Mouse (Mus musculus): ENCODE results near the gene Aff4. TPM values are rescaled to one million over a fixed set of nuclear protein-coding genes. Genes with fewer than 3 reads are reported as not detected.
"Not testable (repeated sequence)": the region's sequence is repeated elsewhere in the genome, so short reads cannot be mapped to it uniquely, and the experiment has no call there.

Gene Aff4
- polyA plus RNA-seq, 1 experiment from 2014 or later: 30.5 TPM

DNA sequence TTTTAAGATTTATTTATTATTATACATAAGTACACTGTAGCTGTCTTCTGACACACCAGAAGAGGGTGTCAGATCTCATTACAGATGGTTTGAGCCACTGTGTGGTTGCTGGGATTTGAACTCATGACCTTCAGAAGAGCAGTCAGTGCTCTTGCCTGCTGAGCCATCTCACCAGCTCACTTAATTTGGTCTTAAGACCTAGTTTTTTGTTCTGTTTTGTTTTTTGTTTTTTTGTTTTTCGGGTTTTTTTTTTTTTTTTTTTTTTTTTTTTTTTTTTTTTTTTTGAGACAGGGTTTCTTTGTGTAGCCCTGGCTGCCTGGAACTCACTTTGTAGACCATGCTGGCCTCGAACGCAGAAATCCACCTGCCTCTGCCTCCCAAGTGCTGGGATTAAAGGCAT is 32.1 kb upstream of the Aff4 start:
- not testable (repeated sequence) for H3K4me1 ChIP-seq; H3K36me3 ChIP-seq; H3K27ac ChIP-seq; DNase-seq (ENCODE audit: low spot score); H3K9me3 ChIP-seq; H3K4me3 ChIP-seq; H3K27me3 ChIP-seq (ENCODE audit: insufficient read depth, poor library complexity, severe bottlenecking)
- 72% methylated on average over 3 of the region's 3 CpGs for WGBS

- DNase-seq (ENCODE audit: low spot score); H3K4me3 ChIP-seq; H3K4me1 ChIP-seq; H3K36me3 ChIP-seq; H3K9me3 ChIP-seq; H3K27me3 ChIP-seq (ENCODE audit: insufficient read depth, poor library complexity, severe bottlenecking); H3K27ac ChIP-seq: not testable (repeated sequence)
- WGBS: 87% methylated on average over 13 of the region's 13 CpGs
Measured at GRCm38 (mm10) chr11:53319867-53320266, 30.8 kb upstream of the Aff4 start.

DNA sequence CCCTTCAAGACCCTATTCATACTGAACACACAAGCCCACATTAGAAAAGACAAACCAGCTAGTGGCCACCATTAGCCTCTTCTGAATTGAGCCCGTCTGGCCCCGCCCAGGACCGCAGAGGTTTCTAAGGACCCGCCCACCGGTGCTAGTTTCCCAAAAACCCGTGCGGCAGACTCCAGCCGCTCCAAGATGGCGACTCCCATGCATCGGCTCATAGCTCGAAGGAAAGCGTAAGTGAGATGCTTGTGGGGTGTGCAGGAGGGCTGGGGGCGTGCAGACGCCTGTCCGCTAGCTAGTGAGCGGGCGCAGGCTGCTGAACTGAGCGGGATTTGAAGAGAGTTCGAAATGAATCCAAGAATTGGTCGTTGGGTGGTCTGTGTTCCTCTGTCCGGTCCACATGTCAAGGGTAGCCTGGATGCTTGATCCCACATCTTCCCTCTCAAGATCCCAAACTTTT is 26.1 kb upstream of the Aff4 start, which contains the start of gene Zcchc10:
Gene Zcchc10 (plus strand): TSS at position 168 of the 457 bp plus-strand sequence.
- Histone ChIP-seq H3K27me3 (ENCODE audit: insufficient read depth, poor library complexity, severe bottlenecking) (no peaks in the 10 kb centered on the region), H3K4me3 (peak within 1 kb of the TSS; percentile 94), H3K27ac (peak within 1 kb of the TSS; percentile 93), H3K4me1 (peaks cover 7% of the 10 kb centered on the region), H3K36me3 (peaks cover 26% of the 10 kb centered on the region), H3K9me3 (no peaks in the 10 kb centered on the region)
- peak; percentile 96 for DNase-seq (ENCODE audit: low spot score)
- WGBS: under 1% methylated on average over 21 of the region's 21 CpGs

- WGBS: 60% methylated on average over 7 of the region's 7 CpGs
- Histone ChIP-seq H3K9me3 (no peaks in the 10 kb centered on the region), H3K4me3 (no peak overlapping the region), H3K27ac (no peak overlapping the region), H3K4me1 (peaks cover 5% of the 10 kb centered on the region), H3K27me3 (ENCODE audit: insufficient read depth, poor library complexity, severe bottlenecking) (no peaks in the 10 kb centered on the region), H3K36me3 (peaks cover 67% of the 10 kb centered on the region)
- DNase-seq (ENCODE audit: low spot score): no peak
Measured at GRCm38 (mm10) chr11:53330325-53330724, 20.3 kb upstream of the Aff4 start.

DNA sequence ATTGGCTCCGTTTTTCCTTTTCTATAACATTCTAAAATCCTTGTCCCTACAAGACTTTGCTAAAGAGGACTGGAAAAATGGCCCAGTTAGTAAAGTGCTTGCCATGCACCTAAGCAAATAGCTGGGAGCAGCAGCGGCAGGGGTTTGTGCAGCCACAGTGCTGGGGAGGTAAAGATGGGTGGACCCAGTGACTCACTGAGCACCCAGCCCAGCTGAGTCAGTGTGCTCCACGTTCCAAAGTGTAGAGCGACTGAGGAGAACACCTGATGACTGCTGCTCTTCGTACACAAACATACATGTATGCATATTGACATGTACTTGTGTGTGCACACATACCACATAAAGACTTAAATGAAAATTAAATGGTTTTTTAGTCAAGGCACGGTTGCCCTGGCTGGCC is 19.5 kb upstream of the Aff4 start:
- H3K36me3 ChIP-seq: peaks cover 67% of the 10 kb centered on the region
- no peak overlapping the region for H3K4me3 ChIP-seq
- no peaks in the 10 kb centered on the region for H3K27me3 ChIP-seq (ENCODE audit: insufficient read depth, poor library complexity, severe bottlenecking)
- no peaks in the 10 kb centered on the region for H3K9me3 ChIP-seq
- peaks cover 10% of the 10 kb centered on the region for H3K4me1 ChIP-seq
- no peak overlapping the region for H3K27ac ChIP-seq
- 95% methylated on average over 6 of the region's 6 CpGs for WGBS
- DNase-seq (ENCODE audit: low spot score): no peak

- Histone ChIP-seq H3K4me3 (no peak overlapping the region), H3K4me1 (peaks cover 10% of the 10 kb centered on the region), H3K27ac (no peak overlapping the region), H3K9me3 (no peaks in the 10 kb centered on the region), H3K27me3 (ENCODE audit: insufficient read depth, poor library complexity, severe bottlenecking) (no peaks in the 10 kb centered on the region), H3K36me3 (peaks cover 65% of the 10 kb centered on the region)
- DNase-seq (ENCODE audit: low spot score): no peak
- 84% methylated on average over 14 of the region's 14 CpGs for WGBS
Measured at GRCm38 (mm10) chr11:53332076-53332680, 18.5 kb upstream of the Aff4 start.

GRCm38 (mm10) chr11:53335505-53336181 is 15.0 kb upstream of the Aff4 start:
- peak overlapping the region; percentile 67 for H3K27ac ChIP-seq
- H3K27me3 ChIP-seq (ENCODE audit: insufficient read depth, poor library complexity, severe bottlenecking): no peaks in the 10 kb centered on the region
- H3K9me3 ChIP-seq: no peaks in the 10 kb centered on the region
- DNase-seq (ENCODE audit: low spot score): peak; percentile 75
- H3K4me1 ChIP-seq: peaks cover 12% of the 10 kb centered on the region
- peaks cover 32% of the 10 kb centered on the region for H3K36me3 ChIP-seq
- H3K4me3 ChIP-seq: no peak overlapping the region
- 13% methylated on average over 3 of the region's 3 CpGs for WGBS

DNA sequence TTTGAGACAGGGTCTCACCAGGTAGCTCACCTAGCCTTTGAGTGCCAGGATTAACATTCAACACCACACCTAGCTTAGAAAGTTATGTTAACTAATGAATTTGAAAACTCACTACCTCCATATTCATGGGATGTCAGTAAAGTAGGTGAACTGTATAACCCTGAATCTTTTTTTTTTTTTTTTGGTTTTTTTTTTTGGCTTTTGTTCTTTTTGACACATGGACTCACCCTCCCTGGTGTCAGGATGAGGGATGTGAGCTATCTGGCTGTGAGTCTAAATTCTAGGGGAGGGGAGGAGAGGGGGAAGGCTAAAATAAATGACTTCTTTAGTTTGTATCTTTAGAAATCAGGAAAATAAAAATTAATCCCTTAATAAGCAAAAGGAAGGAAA is 14.5 kb upstream of the Aff4 start:
- H3K27me3 ChIP-seq (ENCODE audit: insufficient read depth, poor library complexity, severe bottlenecking): no peaks in the 10 kb centered on the region
- H3K4me1 ChIP-seq: peaks cover 12% of the 10 kb centered on the region
- H3K36me3 ChIP-seq: peaks cover 26% of the 10 kb centered on the region
- H3K4me3 ChIP-seq: no peak overlapping the region
- no peak for DNase-seq (ENCODE audit: low spot score)
- H3K27ac ChIP-seq: peak overlapping the region; percentile 67
- H3K9me3 ChIP-seq: no peaks in the 10 kb centered on the region

DNA sequence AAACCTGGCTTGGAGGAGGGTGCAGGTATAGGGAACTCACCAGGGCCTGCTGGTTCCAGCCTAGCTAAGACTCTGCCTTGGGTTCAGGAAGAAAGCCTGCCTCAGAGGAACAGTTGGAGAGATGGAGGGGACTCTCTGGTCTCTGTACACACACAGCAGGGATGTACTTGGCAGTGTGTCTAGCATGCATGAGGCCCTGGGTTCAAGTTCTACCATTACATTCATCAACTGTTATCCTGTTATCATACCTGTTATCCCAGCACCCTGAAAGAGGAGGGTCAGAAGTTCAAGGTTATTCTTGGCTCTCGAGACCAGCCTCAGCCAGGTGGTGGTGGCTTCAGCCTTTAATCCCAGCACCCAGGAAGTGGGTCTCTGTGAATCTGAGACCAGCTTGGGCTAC is 13.7 kb upstream of the Aff4 start:
- H3K9me3 ChIP-seq: no peaks in the 10 kb centered on the region
- no peaks in the 10 kb centered on the region for H3K27me3 ChIP-seq (ENCODE audit: insufficient read depth, poor library complexity, severe bottlenecking)
- no peak overlapping the region for H3K27ac ChIP-seq
- peaks cover 19% of the 10 kb centered on the region for H3K36me3 ChIP-seq
- peaks cover 12% of the 10 kb centered on the region for H3K4me1 ChIP-seq
- WGBS: 71% methylated on average over 1 of the region's 1 CpGs
- DNase-seq (ENCODE audit: low spot score): no peak
- no peak overlapping the region for H3K4me3 ChIP-seq

DNA sequence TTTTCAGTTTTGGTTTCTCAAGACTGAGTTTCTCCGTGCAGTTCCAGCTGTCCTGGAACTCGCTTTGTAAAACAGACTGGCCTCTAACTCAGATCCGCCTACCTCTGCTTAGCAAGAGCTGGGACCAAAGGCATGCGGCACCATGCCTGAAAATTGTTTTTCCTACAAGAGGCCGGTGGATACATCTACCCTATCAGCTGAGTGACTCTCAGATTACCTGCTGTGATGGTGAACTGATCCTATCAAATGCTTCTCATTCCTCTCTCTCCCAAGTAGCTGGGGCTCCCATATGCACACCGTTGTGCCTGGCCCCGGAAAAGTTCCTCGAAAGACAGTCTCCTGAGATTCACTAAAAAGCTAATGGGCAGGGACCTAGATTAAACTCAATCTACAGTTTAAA is 12.9 kb upstream of the Aff4 start:
- Histone ChIP-seq H3K4me1 (peaks cover 12% of the 10 kb centered on the region), H3K4me3 (no peak overlapping the region), H3K27ac (no peak overlapping the region), H3K9me3 (no peaks in the 10 kb centered on the region), H3K36me3 (peaks cover 11% of the 10 kb centered on the region), H3K27me3 (ENCODE audit: insufficient read depth, poor library complexity, severe bottlenecking) (no peaks in the 10 kb centered on the region)
- DNase-seq (ENCODE audit: low spot score): no peak
- 51% methylated on average over 8 of the region's 8 CpGs for WGBS

- not testable (repeated sequence) for H3K36me3 ChIP-seq; H3K4me3 ChIP-seq; H3K27me3 ChIP-seq (ENCODE audit: insufficient read depth, poor library complexity, severe bottlenecking); H3K9me3 ChIP-seq; DNase-seq (ENCODE audit: low spot score); H3K27ac ChIP-seq
- peaks cover 12% of the 10 kb centered on the region for H3K4me1 ChIP-seq
- 82% methylated on average over 10 of the region's 10 CpGs for WGBS
Measured at GRCm38 (mm10) chr11:53341019-53341418, 9.6 kb upstream of the Aff4 start.

DNA sequence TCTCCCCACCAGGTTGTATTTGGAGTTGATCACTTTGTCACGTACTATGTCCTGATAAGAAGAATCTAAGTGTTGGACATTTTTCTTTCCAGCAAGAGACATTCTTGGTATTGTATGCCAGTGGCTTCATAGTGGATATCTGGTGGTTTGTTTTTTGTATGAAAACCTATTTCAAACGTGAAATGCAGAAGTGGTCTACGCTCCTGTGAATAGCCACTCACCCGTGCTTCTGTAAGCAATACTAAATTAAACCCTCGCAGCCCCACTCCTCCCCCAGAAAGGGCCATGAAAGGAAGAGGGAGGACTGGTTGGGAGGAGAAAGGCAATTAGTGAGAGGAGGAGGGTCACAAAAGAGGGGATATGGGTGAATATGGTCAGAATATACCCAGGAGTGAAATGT is 7.9 kb upstream of the Aff4 start:
- Histone ChIP-seq H3K4me3 (no peak overlapping the region), H3K27ac (no peak overlapping the region), H3K4me1 (peaks cover 10% of the 10 kb centered on the region), H3K36me3 (no peaks in the 10 kb centered on the region), H3K9me3 (no peaks in the 10 kb centered on the region), H3K27me3 (ENCODE audit: insufficient read depth, poor library complexity, severe bottlenecking) (no peaks in the 10 kb centered on the region)
- WGBS: 59% methylated on average over 5 of the region's 5 CpGs
- DNase-seq (ENCODE audit: low spot score): no peak

GRCm38 (mm10) chr11:53345328-53345727 is 5.3 kb upstream of the Aff4 start:
- H3K4me1 ChIP-seq: peaks cover 9% of the 10 kb centered on the region
- H3K27me3 ChIP-seq (ENCODE audit: insufficient read depth, poor library complexity, severe bottlenecking): no peaks in the 10 kb centered on the region
- DNase-seq (ENCODE audit: low spot score): no peak
- WGBS: 4% methylated on average over 5 of the region's 5 CpGs
- H3K9me3 ChIP-seq: no peaks in the 10 kb centered on the region
- H3K4me3 ChIP-seq: no peak overlapping the region
- H3K27ac ChIP-seq: no peak overlapping the region
- no peaks in the 10 kb centered on the region for H3K36me3 ChIP-seq
